Mouse (Mus musculus) liver, adult 2 months (tissue): ENCODE data around the gene Impdh2. TPM values are rescaled to one million over a fixed set of nuclear protein-coding genes. Genes with fewer than 3 reads are reported as not detected.

ENCODE experiments used
- DNase-seq: peaks from one replicate; pipeline ENCODE4 v3.0.0-alpha.2; 2011; ENCODE audit warnings: low read depth, low spot score; ENCODE audit errors: extremely low read depth
- H3K27ac ChIP-seq: fragments of 200-500 bp; replicated peaks from 2 replicates; pipeline ENCODE4 v1.5.1; 2012; ENCODE audit warnings: low read depth, mild to moderate bottlenecking, control low read depth, inconsistent platforms, low read length; ENCODE audit not compliant: insufficient read depth
- H3K27me3 ChIP-seq: fragments of 200-500 bp; 2 replicates; pipeline ENCODE4 v1.6.1; 2012; ENCODE audit warnings: mild to moderate bottlenecking, moderate library complexity, low read length, inconsistent platforms; ENCODE audit not compliant: control insufficient read depth, insufficient read depth
- H3K36me3 ChIP-seq: fragments of 200-500 bp; 2 replicates; pipeline ENCODE4 v1.6.1; 2012; ENCODE audit warnings: low read length, inconsistent platforms; ENCODE audit not compliant: control insufficient read depth, insufficient read depth
- H3K4me1 ChIP-seq: fragments of 200-500 bp; 2 replicates; pipeline ENCODE4 v1.6.1; 2011; ENCODE audit warnings: low read length; ENCODE audit not compliant: control insufficient read depth, insufficient read depth
- H3K4me3 ChIP-seq: fragments of 200-500 bp; 2 replicates; pipeline ENCODE4 v1.5.1; 2011; ENCODE audit warnings: low read depth, mild to moderate bottlenecking, control low read depth, low read length, moderate library complexity; ENCODE audit not compliant: insufficient read depth
- H3K79me2 ChIP-seq: fragments of 200-500 bp; 2 replicates; pipeline ENCODE4 v1.6.1; 2012; ENCODE audit warnings: inconsistent platforms, mild to moderate bottlenecking, low read length, moderate library complexity; ENCODE audit not compliant: control insufficient read depth, insufficient read depth
- H3K9ac ChIP-seq: fragments of 200-500 bp; 2 replicates; pipeline ENCODE4 v1.6.1; 2012; ENCODE audit warnings: low read depth, mild to moderate bottlenecking, control low read depth, inconsistent platforms, low read length
- CTCF ChIP-seq: fragments of 200-500 bp; IDR thresholded peaks from 2 replicates; pipeline ENCODE4 v1.5.1; 2011; ENCODE audit warnings: low read depth, low read length, control low read depth
- POLR2A ChIP-seq: fragments of 200-500 bp; IDR thresholded peaks from 2 replicates; pipeline ENCODE4 v1.6.1; 2011; ENCODE audit warnings: low read length, control low read depth; ENCODE audit not compliant: insufficient read depth; ENCODE audit errors: extremely low read depth
- WGBS: fragments of 180-500 bp; shearing (Covaris S2); methylation state at CpG from one replicate; pipeline ENCODE4 v1.1.7; 2018; 5-methylcytosine and 5-hydroxymethylcytosine counted together
- polyA plus RNA-seq: library from polyadenylated mRNA; depleted of rRNA; stranded (reverse); fragments of >200 nt; gene quantifications from 2 replicates; pipeline ENCODE4 v1.2.3, GENCODE M21; 2012
- total RNA-seq: library from RNA; depleted of rRNA; stranded (reverse); fragments of >200 nt; gene quantifications from 2 replicates; pipeline ENCODE4 v1.2.3, GENCODE M21; 2014

Gene Impdh2
- total and polyA plus RNA-seq, 2 experiments, result 33.6 to 72.8 TPM

- no peak for DNase-seq
- Histone ChIP-seq H3K27ac (no peak overlapping the region), H3K4me1 (peaks cover 7% of the 10 kb centered on the region; the same call in 1 of the 2 replicates), H3K4me3 (no peak overlapping the region), H3K9ac (no peak overlapping the region), H3K79me2 (peaks cover 29% of the 10 kb centered on the region; the same call in 1 of the 2 replicates), H3K36me3 (peaks cover 9% of the 10 kb centered on the region), H3K27me3 (no peaks in the 10 kb centered on the region)
- WGBS, result 99% methylated on average over 4 of the region's 4 CpGs
- TF ChIP-seq CTCF (no peak), POLR2A (no peak)
Measured at GRCm38 (mm10) chr9:108523341-108523740, 36.7 kb upstream of the Impdh2 start.

GRCm38 (mm10) chr9:108525400-108525799, 34.7 kb upstream of the Impdh2 start:
- no peak for DNase-seq
- Histone ChIP-seq H3K27me3 (no peaks in the 10 kb centered on the region), H3K27ac (no peak overlapping the region), H3K79me2 (peaks cover 22% of the 10 kb centered on the region; the same call in 1 of the 2 replicates), H3K4me3 (no peak overlapping the region), H3K4me1 (peaks cover 4% of the 10 kb centered on the region; the same call in 1 of the 2 replicates), H3K9ac (no peak overlapping the region), H3K36me3 (peaks cover 26% of the 10 kb centered on the region)
- TF ChIP-seq POLR2A (no peak), CTCF (no peak)
- WGBS, result 45% methylated on average over 3 of the region's 3 CpGs

- no peak overlapping the region for H3K4me3 ChIP-seq
- peaks cover 8% of the 10 kb centered on the region; the same call in 1 of the 2 replicates for H3K79me2 ChIP-seq
- H3K36me3 ChIP-seq, result peaks cover 52% of the 10 kb centered on the region
- H3K27ac ChIP-seq, result no peak overlapping the region
- 77% methylated on average over 1 of the region's 1 CpGs for WGBS
- no peak overlapping the region for H3K9ac ChIP-seq
- H3K27me3 ChIP-seq, result no peaks in the 10 kb centered on the region
- no peak for DNase-seq
- TF ChIP-seq CTCF (no peak), POLR2A (no peak)
- H3K4me1 ChIP-seq, result no peaks in the 10 kb centered on the region; the same call in 1 of the 2 replicates
Measured at GRCm38 (mm10) chr9:108530954-108531353, 29.1 kb upstream of the Impdh2 start.

- Histone ChIP-seq H3K4me1 (no peaks in the 10 kb centered on the region; the same call in 1 of the 2 replicates), H3K36me3 (peaks cover 55% of the 10 kb centered on the region), H3K79me2 (peaks cover 7% of the 10 kb centered on the region; the same call in 1 of the 2 replicates), H3K27me3 (no peaks in the 10 kb centered on the region), H3K4me3 (no peak overlapping the region), H3K27ac (no peak overlapping the region), H3K9ac (no peak overlapping the region)
- TF ChIP-seq POLR2A (no peak), CTCF (no peak)
- 92% methylated on average over 1 of the region's 1 CpGs for whole genome bisulfite sequencing
- DNase-seq, result no peak
Measured at GRCm38 (mm10) chr9:108531496-108531895, 28.6 kb upstream of the Impdh2 start.

GRCm38 (mm10) chr9:108540846-108541245, 19.2 kb upstream of the Impdh2 start:
- peaks cover 5% of the 10 kb centered on the region; the same call in 1 of the 2 replicates for H3K4me1 ChIP-seq
- no peaks in the 10 kb centered on the region for H3K27me3 ChIP-seq
- H3K9ac ChIP-seq, result no peak overlapping the region
- peaks cover 67% of the 10 kb centered on the region for H3K36me3 ChIP-seq
- TF ChIP-seq CTCF (no peak), POLR2A (no peak)
- no peak overlapping the region for H3K4me3 ChIP-seq
- no peak for DNase-seq
- no peak overlapping the region for H3K27ac ChIP-seq
- H3K79me2 ChIP-seq, result no peaks in the 10 kb centered on the region; the same call in 1 of the 2 replicates

- peaks cover 64% of the 10 kb centered on the region for H3K36me3 ChIP-seq
- peak overlapping the region; percentile 31 for H3K27ac ChIP-seq
- H3K4me1 ChIP-seq, result peaks cover 11% of the 10 kb centered on the region
- no peaks in the 10 kb centered on the region; the same call in 1 of the 2 replicates for H3K79me2 ChIP-seq
- no peak overlapping the region for H3K4me3 ChIP-seq
- TF ChIP-seq POLR2A (no peak), CTCF (no peak)
- WGBS, result 19% methylated on average over 3 of the region's 3 CpGs
- H3K27me3 ChIP-seq, result no peaks in the 10 kb centered on the region
- DNase-seq, result peak; percentile 72
- no peak overlapping the region for H3K9ac ChIP-seq
Measured at GRCm38 (mm10) chr9:108545986-108546385, 14.1 kb upstream of the Impdh2 start.
